Mouse (Mus musculus): Measurements from ENCODE around the gene Tmeff1.

Gene Tmeff1

GRCm38 (mm10) chr4:48584421-48585240 is at the start of gene Tmeff1:
Gene Tmeff1 (plus strand): TSS chr4:48585174.
- in situ Hi-C loops (cut with MseI, MboI): no loop called here

- in situ Hi-C loops (cut with MseI, MboI): no loop called here
These were observed 48.7 kb upstream of the Tmeff1 start for GRCm38 (mm10) chr4:48536275-48536674.

- in situ Hi-C loops (cut with MseI, MboI): no loop called here
These were observed 48.0 kb upstream of the Tmeff1 start for GRCm38 (mm10) chr4:48537024-48537423.

- in situ Hi-C loops (cut with MseI, MboI): no loop called here
These were observed 46.4 kb upstream of the Tmeff1 start for GRCm38 (mm10) chr4:48538581-48538980.

GRCm38 (mm10) chr4:48539841-48540575 is 45.0 kb upstream of the Tmeff1 start, which contains the start of gene Msantd3:
Gene Msantd3 (plus strand): TSS chr4:48539935.
- in situ Hi-C loops (cut with MseI, MboI): loop anchor here in 1 of 2 experiments (10.0 kb wide), 1 partner anchor 65 kb away; the partner anchor contains the start of gene Tex10

GRCm38 (mm10) chr4:48540576-48541111 is 44.3 kb upstream of the Tmeff1 start:
- in situ Hi-C loops (cut with MseI, MboI): loop anchor here in 1 of 2 experiments (10.0 kb wide), 1 partner anchor 66 kb away; the partner anchor contains the start of gene Tex10

GRCm38 (mm10) chr4:48541526-48542250 is 43.3 kb upstream of the Tmeff1 start:
- in situ Hi-C loops (cut with MseI, MboI): loop anchor here in 1 of 2 experiments (10.0 kb wide), 1 partner anchor 67 kb away; the partner anchor contains the start of gene Tex10

GRCm38 (mm10) chr4:48542351-48542750 is 42.6 kb upstream of the Tmeff1 start:
- in situ Hi-C loops (cut with MseI, MboI): loop anchor here in 1 of 2 experiments (10.0 kb wide), 1 partner anchor 68 kb away; the partner anchor contains the start of gene Tex10

- in situ Hi-C loops (cut with MseI, MboI): loop anchor here in 1 of 2 experiments (10.0 kb wide), 1 partner anchor 68 kb away; the partner anchor contains the start of gene Tex10
These were observed 41.7 kb upstream of the Tmeff1 start for GRCm38 (mm10) chr4:48543071-48543865.

GRCm38 (mm10) chr4:48544141-48544540 is 40.8 kb upstream of the Tmeff1 start:
- in situ Hi-C loops (cut with MseI, MboI): loop anchor here in 1 of 2 experiments (10.0 kb wide), 1 partner anchor 69 kb away; the partner anchor contains the start of gene Tex10

- in situ Hi-C loops (cut with MseI, MboI): loop anchor here in 1 of 2 experiments (10.0 kb wide), 1 partner anchor 71 kb away; the partner anchor contains the start of gene Tex10
These were observed 39.0 kb upstream of the Tmeff1 start for GRCm38 (mm10) chr4:48545966-48546365.

- in situ Hi-C loops (cut with MseI, MboI): loop anchor here in 1 of 2 experiments (10.0 kb wide), 1 partner anchor 72 kb away; the partner anchor contains the start of gene Tex10
These were observed 38.1 kb upstream of the Tmeff1 start for GRCm38 (mm10) chr4:48546568-48547496.

- in situ Hi-C loops (cut with MseI, MboI): loop anchor here in 1 of 2 experiments (10.0 kb wide), 1 partner anchor 74 kb away; the partner anchor contains the start of gene Tex10
These were observed 36.5 kb upstream of the Tmeff1 start for GRCm38 (mm10) chr4:48548393-48549045.

- in situ Hi-C loops (cut with MseI, MboI): loop anchor here in 1 of 2 experiments (10.0 kb wide), 1 partner anchor 75 kb away; the partner anchor contains the start of gene Tex10
These were observed 35.3 kb upstream of the Tmeff1 start for GRCm38 (mm10) chr4:48549661-48550060.

GRCm38 (mm10) chr4:48552486-48553064 is 32.4 kb upstream of the Tmeff1 start:
- in situ Hi-C loops (cut with MseI, MboI): no loop called here

GRCm38 (mm10) chr4:48554132-48554531 is 30.8 kb upstream of the Tmeff1 start:
- in situ Hi-C loops (cut with MseI, MboI): no loop called here

GRCm38 (mm10) chr4:48555729-48556128 is 29.2 kb upstream of the Tmeff1 start:
- in situ Hi-C loops (cut with MseI, MboI): no loop called here

GRCm38 (mm10) chr4:48559652-48560051 is 25.3 kb upstream of the Tmeff1 start:
- in situ Hi-C loops (cut with MseI, MboI): no loop called here
